Mouse (Mus musculus) kidney, adult 2 months (tissue): ENCODE data around the gene Anxa6.

Experiments used
- CTCF ChIP-seq: fragments of 200-500 bp; conservative IDR thresholded peaks from 2 replicates; pipeline ENCODE4 v1.5.1; 2011; ENCODE audit warnings: low read depth, mild to moderate bottlenecking, control low read depth, low read length, moderate library complexity, mixed read lengths; ENCODE audit not compliant: insufficient read depth, insufficient read length
- POLR2A ChIP-seq: fragments of 200-500 bp; IDR thresholded peaks from one replicate; pipeline ENCODE4 v1.6.1; 2011; ENCODE audit warnings: low read depth, low read length, control low read depth

DNA sequence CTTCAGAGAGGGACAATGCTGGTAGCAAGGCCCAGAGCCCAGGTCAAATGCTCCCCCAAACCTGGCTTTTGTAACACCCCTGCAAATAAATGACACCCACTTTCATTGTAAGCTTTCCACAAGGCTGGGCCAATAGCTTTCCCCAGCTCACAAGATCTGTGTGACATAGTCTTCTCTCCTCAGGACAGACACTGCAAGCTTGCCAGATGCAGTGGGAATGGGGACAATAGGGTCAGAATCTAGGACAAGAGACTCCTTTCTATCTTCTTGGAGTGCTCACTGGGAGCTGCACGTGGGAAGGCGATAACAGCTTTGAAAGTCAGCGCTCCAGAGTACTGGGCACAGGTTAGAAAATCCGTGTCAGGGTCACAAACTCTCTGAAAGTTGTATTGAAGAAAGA lies 45.9 kb upstream of the Anxa6 start:
- TF ChIP-seq CTCF: no peak
- no peak for TF ChIP-seq POLR2A
